Comparison of ENCODE assay signal across 20 mouse cellular contexts in genomic region chr2:27901525-27902245, GRCm38 (mm10). TPM values are rescaled to one million over a fixed set of nuclear protein-coding genes. Genes with fewer than 3 reads are reported as not detected.
DNase-seq lines count a peak whose midpoint lies in the region; ATAC-seq and TF ChIP-seq lines count a peak whose summit lies in the region.
"Had no signal": no experiment of that assay in that cellular context is flagged by ENCODE, and none has a peak within 500 bp of the region (broad histone marks: within the 10 kb centered on the region; RNA-seq: fewer than 3 reads in every experiment).

No protein-coding gene starts in this region.

- no peak overlapping the region for H3K4me3 ChIP-seq in heart, embryonic 11.5 days (ENCODE audit: low read depth, low read length)
- no peak overlapping the region for H3K4me3 ChIP-seq in left cerebral cortex, adult 2 months
- no peak overlapping the region for H3K4me3 ChIP-seq in embryonic fibroblast, embryonic 13.5 days (ENCODE audit: insufficient read depth, low read length)
- H3K4me3 ChIP-seq in limb, embryonic 14.5 days (replicated peaks; ENCODE audit: low read length): no peak overlapping the region
- H3K4me3 ChIP-seq: forebrain, embryonic 13.5 days; lung, embryonic 15.5 days; midbrain, embryonic 15.5 days had no signal

- no peaks in the 10 kb centered on the region for H3K27me3 ChIP-seq in heart, embryonic 11.5 days (ENCODE audit: control insufficient read depth, insufficient read depth, low read length)
- H3K27me3 ChIP-seq in limb, embryonic 14.5 days (ENCODE audit: control insufficient read depth, insufficient read depth, low read length): no peaks in the 10 kb centered on the region
- H3K27me3 ChIP-seq: forebrain, embryonic 13.5 days; lung, embryonic 15.5 days; midbrain, embryonic 15.5 days; Patski had no signal

- H3K27ac ChIP-seq in heart, embryonic 11.5 days (ENCODE audit: low read depth, low read length): peak overlapping the region; percentile 59
- 0 out of 2 replicates have a peak overlapping the region, but pooled peaks have one; percentile 28 for H3K27ac ChIP-seq in left cerebral cortex, adult 2 months
- 0 out of 2 replicates have a peak overlapping the region, but pooled peaks have one; percentile 1 for H3K27ac ChIP-seq in embryonic fibroblast, embryonic 13.5 days (ENCODE audit: insufficient read depth, low read length)
- peak overlapping the region; percentile 33; the same call in 1 of the 2 replicates for H3K27ac ChIP-seq in limb, embryonic 14.5 days (replicated peaks; ENCODE audit: low read depth, low read length)
- H3K27ac ChIP-seq: forebrain, embryonic 13.5 days; hindbrain, embryonic 14.5 days; lung, embryonic 15.5 days; midbrain, embryonic 15.5 days had no signal

- WGBS in heart, embryonic 11.5 days (ENCODE audit: insufficient replicate concordance): 37% methylated on average over 9 of the region's 9 CpGs
- 65% methylated on average over 9 of the region's 9 CpGs for WGBS in limb, embryonic 14.5 days

- H3K9ac ChIP-seq in heart, embryonic 11.5 days (ENCODE audit: low read depth, low read length): no peak overlapping the region
- no peak overlapping the region for H3K9ac ChIP-seq in limb, embryonic 14.5 days (ENCODE audit: low read depth, low read length, severe bottlenecking)
- H3K9ac ChIP-seq: forebrain, embryonic 13.5 days; hindbrain, embryonic 14.5 days; lung, embryonic 15.5 days; midbrain, embryonic 15.5 days had no signal

- no peaks in the 10 kb centered on the region for H3K9me3 ChIP-seq in heart, embryonic 11.5 days (replicated peaks; ENCODE audit: control insufficient read depth, low read length)
- H3K9me3 ChIP-seq in limb, embryonic 14.5 days (ENCODE audit: control insufficient read depth, low read length): no peaks in the 10 kb centered on the region
- H3K9me3 ChIP-seq: forebrain, embryonic 13.5 days; lung, embryonic 15.5 days; midbrain, embryonic 15.5 days had no signal

- peak overlapping the region; percentile 14; the same call in 1 of the 2 replicates for H3K4me2 ChIP-seq in heart, embryonic 11.5 days
- no peak overlapping the region for H3K4me2 ChIP-seq in limb, embryonic 14.5 days (replicated peaks; ENCODE audit: low read depth, low read length, severe bottlenecking)
- H3K4me2 ChIP-seq: forebrain, embryonic 13.5 days; hindbrain, embryonic 14.5 days; liver, embryonic 11.5 days; lung, embryonic 15.5 days; midbrain, embryonic 15.5 days had no signal

- intact Hi-C loops in heart, postnatal 25 days (cut with DNase I): loop anchor here (5.0 kb wide), 1 partner anchor 129 kb away; no protein-coding TSS in a partner anchor
- intact Hi-C loops in left cerebral cortex, adult 2 months (cut with DNase I): loop anchor here (5.0 kb wide), 1 partner anchor 129 kb away; no protein-coding TSS in a partner anchor

- no peak for DNase-seq in heart, postnatal 25 days (ENCODE audit: low spot score)
- no peak for DNase-seq in left cerebral cortex, adult 2 months (ENCODE audit: extremely low spot score in 1 of 2, low spot score in 2 of 2)
- DNase-seq in left cerebral cortex, adult 11 months (ENCODE audit: low spot score): no peak
- no peak for DNase-seq in limb, embryonic 14.5 days (ENCODE audit: low spot score)
- DNase-seq in kidney, adult 11 months: no peak
- DNase-seq: adrenal gland, postnatal 36 days; cerebellum, adult 9-10 months; kidney, adult 2 months; kidney, postnatal 36 days; layer of hippocampus, adult 9-11 months; right cerebral cortex, adult 18-20 months had no signal

- ATAC-seq in heart, embryonic 11.5 days (replicated peaks; ENCODE audit: insufficient number of reproducible peaks, low FRiP score, low TSS enrichment): 0 out of 2 replicates have a peak, but pooled peaks have one; percentile 32
- no peak; the same call in 1 of the 2 replicates for ATAC-seq in limb, embryonic 14.5 days (ENCODE audit: low FRiP score, low read depth)
- ATAC-seq: forebrain, embryonic 13.5 days; midbrain, embryonic 15.5 days; Patski had no signal

- TF ChIP-seq CTCF in left cerebral cortex, adult 2 months (IDR thresholded peaks at IDR 0.05): no peak
- no peak for TF ChIP-seq CTCF in embryonic fibroblast, embryonic 13.5 days (IDR thresholded peaks at IDR 0.05; ENCODE audit: borderline replicate concordance, insufficient read depth, low read length)

- H3K36me3 ChIP-seq in heart, embryonic 11.5 days (ENCODE audit: control insufficient read depth, insufficient read depth, low read length): no peaks in the 10 kb centered on the region
- H3K36me3 ChIP-seq in limb, embryonic 14.5 days (ENCODE audit: control insufficient read depth, insufficient read depth, low read length): peaks cover 11% of the 10 kb centered on the region
- H3K36me3 ChIP-seq: lung, embryonic 15.5 days; midbrain, embryonic 15.5 days had no signal

- peaks cover 42% of the 10 kb centered on the region for H3K4me1 ChIP-seq in heart, embryonic 11.5 days (ENCODE audit: control insufficient read depth, insufficient read depth, low read length)
- H3K4me1 ChIP-seq in embryonic fibroblast, embryonic 13.5 days (ENCODE audit: control insufficient read depth, insufficient read depth, low read length): peaks cover 23% of the 10 kb centered on the region
- H3K4me1 ChIP-seq in limb, embryonic 14.5 days (ENCODE audit: control insufficient read depth, insufficient read depth, low read length): peaks cover 39% of the 10 kb centered on the region
- H3K4me1 ChIP-seq: midbrain, embryonic 15.5 days had no signal

- TF ChIP-seq POLR2A in embryonic fibroblast, embryonic 13.5 days (IDR thresholded peaks at IDR 0.05; ENCODE audit: low read depth, low read length): no peak
- no peak for TF ChIP-seq POLR2A in limb, embryonic 14.5 days (IDR thresholded peaks at IDR 0.05; ENCODE audit: borderline replicate concordance, extremely low read depth, insufficient read depth, insufficient read length)

RNA-seq across cellular contexts. Expression of gene Col5a1, which starts 15.5 kb away (rescaled TPM):
- 38.7 and 38.8 TPM in 2 replicates for polyA plus RNA-seq in heart, embryonic 11.5 days (2014; fragmentation: Nextera tagmentation; extraction: Ambion mirVana)
- total RNA-seq in heart, postnatal 25 days (2021): 10 to 100 TPM; 50.0 to 58.3 TPM
- 10 to 100 TPM in 1 of 2 experiments, 1 to 10 TPM in 1; 6.9 to 10.1 TPM for total RNA-seq in left cerebral cortex, adult 2 months (2021)
- polyA plus RNA-seq in embryonic fibroblast, embryonic 13.5 days (2011; ENCODE audit: insufficient read length, low read depth, missing spikeins): 997 and 1,013 TPM in 2 replicates
- polyA plus RNA-seq in limb, embryonic 14.5 days (2012; rRNA removed): 298 and 304 TPM in 2 replicates
- polyA plus RNA-seq in limb, embryonic 14.5 days (2014; fragmentation: Nextera tagmentation; extraction: Ambion mirVana): 256 and 260 TPM in 2 replicates
- total RNA-seq: granulocyte monocyte progenitor cell, adult 5-6 weeks had no signal

Comparison
In these comparisons a context has a peak if more than half of its experiments do, and no peak if none do; other contexts are left out.
1. H3K27ac ChIP-seq: peak in every context shown above with its lines; median percentile 59 in heart, embryonic 11.5 days; 33 in limb, embryonic 14.5 days; 28 in left cerebral cortex, adult 2 months; 1 in embryonic fibroblast, embryonic 13.5 days.